8 mouse cellular contexts compared by ENCODE assay signal in genomic region chr7:121734171-121734831, GRCm38 (mm10). TPM values are rescaled to one million over a fixed set of nuclear protein-coding genes. Genes with fewer than 3 reads are reported as not detected.
A peak's percentile ranks its signal among the peaks of the same experiment; 100 is the strongest.
DNase-seq lines count a peak whose midpoint lies in the region; ATAC-seq lines count a peak whose summit lies in the region.

Gene Scnn1g, plus strand, starts transcription at chr7:121734479.

- peak within 1 kb of the TSS; percentile 57 for H3K4me2 ChIP-seq in embryonic facial prominence, embryonic 14.5 days (ENCODE audit: low read depth, low read length)
- H3K4me2 ChIP-seq in kidney, embryonic 15.5 days = peak within 1 kb of the TSS; percentile 63
- peak within 1 kb of the TSS; percentile 41 for H3K4me2 ChIP-seq in limb, embryonic 15.5 days

- 2% methylated on average over 37 of the region's 38 CpGs for WGBS in embryonic facial prominence, embryonic 14.5 days
- WGBS in heart, embryonic 10.5 days = under 1% methylated on average over 38 of the region's 38 CpGs
- 1% methylated on average over 38 of the region's 38 CpGs for WGBS in kidney, embryonic 15.5 days
- 2% methylated on average over 38 of the region's 38 CpGs for WGBS in limb, embryonic 15.5 days

- peaks cover 31% of the 10 kb centered on the region for H3K27me3 ChIP-seq in embryonic facial prominence, embryonic 14.5 days (replicated peaks; ENCODE audit: control insufficient read depth, insufficient read depth, low read length)
- peaks cover 44% of the 10 kb centered on the region for H3K27me3 ChIP-seq in heart, embryonic 10.5 days (ENCODE audit: insufficient read depth, poor library complexity, severe bottlenecking)
- H3K27me3 ChIP-seq in kidney, embryonic 15.5 days = peaks cover 44% of the 10 kb centered on the region
- peaks cover 46% of the 10 kb centered on the region for H3K27me3 ChIP-seq in limb, embryonic 15.5 days

- peak; percentile 68 for DNase-seq in 3T3-L1 (ENCODE audit: low read depth, low spot score)
- DNase-seq in adrenal gland, postnatal 4 days (ENCODE audit: low spot score in 2 of 2) = peak; percentile 58 to 74
- DNase-seq in embryonic facial prominence, embryonic 14.5 days (ENCODE audit: low spot score) = peak; percentile 88
- peak; percentile 92 for DNase-seq in heart, embryonic 10.5 days (ENCODE audit: low spot score)
- peak; percentile 17 to 31 for DNase-seq in monocyte, adult 2 months (ENCODE audit: low read depth in 1 of 2, low spot score in 2 of 2)
- DNase-seq in spleen, postnatal 14 days (ENCODE audit: low spot score in 2 of 2) = peak; percentile 31 to 68

- H3K4me1 ChIP-seq in embryonic facial prominence, embryonic 14.5 days (ENCODE audit: control insufficient read depth, insufficient read depth, low read length) = no peaks in the 10 kb centered on the region
- H3K4me1 ChIP-seq in heart, embryonic 10.5 days = peaks cover 19% of the 10 kb centered on the region
- peaks cover 8% of the 10 kb centered on the region; the same call in 1 of the 2 replicates for H3K4me1 ChIP-seq in kidney, embryonic 15.5 days
- peaks cover 6% of the 10 kb centered on the region; the same call in 1 of the 2 replicates for H3K4me1 ChIP-seq in limb, embryonic 15.5 days

- peak within 1 kb of the TSS; percentile 39 for H3K4me3 ChIP-seq in embryonic facial prominence, embryonic 14.5 days (ENCODE audit: low read depth, low read length)
- peak within 1 kb of the TSS; percentile 56 for H3K4me3 ChIP-seq in heart, embryonic 10.5 days
- H3K4me3 ChIP-seq in kidney, embryonic 15.5 days (replicated peaks) = peak within 1 kb of the TSS; percentile 46
- H3K4me3 ChIP-seq in limb, embryonic 15.5 days = peak within 1 kb of the TSS; percentile 31

- H3K27ac ChIP-seq in embryonic facial prominence, embryonic 14.5 days (replicated peaks; ENCODE audit: low read depth, low read length) = no peak within 1 kb of the TSS
- no peak within 1 kb of the TSS for H3K27ac ChIP-seq in heart, embryonic 10.5 days
- H3K27ac ChIP-seq in kidney, embryonic 15.5 days = no peak within 1 kb of the TSS
- H3K27ac ChIP-seq in limb, embryonic 15.5 days = no peak within 1 kb of the TSS

- H3K36me3 ChIP-seq in embryonic facial prominence, embryonic 14.5 days (ENCODE audit: control insufficient read depth, insufficient read depth, low read length) = no peaks in the 10 kb centered on the region
- H3K36me3 ChIP-seq in heart, embryonic 10.5 days = no peaks in the 10 kb centered on the region
- no peaks in the 10 kb centered on the region for H3K36me3 ChIP-seq in kidney, embryonic 15.5 days
- H3K36me3 ChIP-seq in limb, embryonic 15.5 days = no peaks in the 10 kb centered on the region

- ATAC-seq in embryonic facial prominence, embryonic 14.5 days (ENCODE audit: low read depth) = peak; percentile 96
- peak; percentile 94 for ATAC-seq in kidney, embryonic 15.5 days (replicated peaks; ENCODE audit: low FRiP score)
- no peak for ATAC-seq in limb, embryonic 15.5 days (ENCODE audit: insufficient number of reproducible peaks, low FRiP score, low TSS enrichment, low read depth)

- H3K9me3 ChIP-seq in embryonic facial prominence, embryonic 14.5 days (ENCODE audit: control insufficient read depth, low read length) = no peaks in the 10 kb centered on the region
- no peaks in the 10 kb centered on the region for H3K9me3 ChIP-seq in heart, embryonic 10.5 days
- no peaks in the 10 kb centered on the region for H3K9me3 ChIP-seq in kidney, embryonic 15.5 days (replicated peaks)
- H3K9me3 ChIP-seq in limb, embryonic 15.5 days = no peaks in the 10 kb centered on the region

- H3K9ac ChIP-seq in embryonic facial prominence, embryonic 14.5 days (ENCODE audit: low read depth, low read length) = peak within 1 kb of the TSS; percentile 12; the same call in 1 of the 2 replicates
- 0 out of 2 replicates have a peak within 1 kb of the TSS, but pooled peaks have one; percentile 33 for H3K9ac ChIP-seq in kidney, embryonic 15.5 days
- no peak within 1 kb of the TSS for H3K9ac ChIP-seq in limb, embryonic 15.5 days

RNA-seq across cellular contexts. Expression of gene Scnn1g, which starts in this region (rescaled TPM):
- 1 to 10 TPM in 1 of 2 experiments, under 1 TPM in 1; 0.23 to 5.2 TPM for total RNA-seq in adrenal gland, postnatal 4 days (2021)
- 0.40 and 0.46 TPM in 2 replicates for polyA plus RNA-seq in embryonic facial prominence, embryonic 14.5 days (2014; fragmentation: Nextera tagmentation; extraction: Ambion mirVana)
- 0.35 TPM in 1 of 2 replicates, not detected in the other for polyA plus RNA-seq in heart, embryonic 10.5 days (2016; fragmentation: Nextera tagmentation; extraction: Ambion mirVana)
- polyA plus RNA-seq in kidney, embryonic 15.5 days (2015; fragmentation: Nextera tagmentation; extraction: Ambion mirVana) = 22.0 and 23.0 TPM in 2 replicates
- 0.34 and 0.38 TPM in 2 replicates for polyA plus RNA-seq in limb, embryonic 15.5 days (2015; fragmentation: Nextera tagmentation; extraction: Ambion mirVana)

Comparison
In these comparisons a context has a peak if more than half of its experiments do, and no peak if none do; other contexts are left out.
1. RNA of gene Scnn1g (polyA plus RNA-seq): 22.0 to 23.0 TPM in kidney, embryonic 15.5 days; 0.40 to 0.46 TPM in embryonic facial prominence, embryonic 14.5 days, 0.34 to 0.38 TPM in limb, embryonic 15.5 days and 0.35 TPM in heart, embryonic 10.5 days; every median in the first group is over 10 times any median in the second.
2. Peak in DNase-seq, ATAC-seq, H3K4me3 ChIP-seq, H3K9ac ChIP-seq and H3K4me2 ChIP-seq in embryonic facial prominence, embryonic 14.5 days; RNA of the gene not detected or under 1 TPM.
3. Peak in DNase-seq and H3K4me3 ChIP-seq in heart, embryonic 10.5 days; RNA of the gene not detected or under 1 TPM.
4. DNase-seq: peak in every context shown above with its lines; median percentile 92 in heart, embryonic 10.5 days; 88 in embryonic facial prominence, embryonic 14.5 days; 68 in 3T3-L1; 66 in adrenal gland, postnatal 4 days; 50 in spleen, postnatal 14 days; 24 in monocyte, adult 2 months.
5. Peak in every context shown above with its lines, with median percentiles within 50 percentile points of each other: H3K4me2 ChIP-seq and H3K4me3 ChIP-seq.